Mouse (Mus musculus): ENCODE results near the gene Adamtsl1. TPM values are rescaled to one million over a fixed set of nuclear protein-coding genes. Genes with fewer than 3 reads are reported as not detected.

The Adamtsl1 gene
- polyA plus RNA-seq, 1 experiment, result 6.3 TPM

- peak; percentile 36 for DNase-seq (ENCODE audit: low read depth)
- TF ChIP-seq POLR2A (IDR thresholded peaks at IDR 0.05; ENCODE audit: borderline replicate concordance, extremely low read depth, insufficient read depth, insufficient read length, poor library complexity, severe bottlenecking) (no peak), CTCF (IDR thresholded peaks at IDR 0.05; ENCODE audit: borderline replicate concordance, extremely low read depth, insufficient read depth, insufficient read length) (no peak)
These were observed 902.5 kb downstream of the Adamtsl1 start for GRCm38 (mm10) chr4:86416401-86417025.

GRCm38 (mm10) chr4:86422586-86422985, 908.6 kb downstream of the Adamtsl1 start:
- TF ChIP-seq CTCF (IDR thresholded peaks at IDR 0.05; ENCODE audit: borderline replicate concordance, extremely low read depth, insufficient read depth, insufficient read length) (no peak), POLR2A (IDR thresholded peaks at IDR 0.05; ENCODE audit: borderline replicate concordance, extremely low read depth, insufficient read depth, insufficient read length, poor library complexity, severe bottlenecking) (no peak)
- DNase-seq (ENCODE audit: low read depth), result no peak

- TF ChIP-seq CTCF (IDR thresholded peaks at IDR 0.05; ENCODE audit: borderline replicate concordance, extremely low read depth, insufficient read depth, insufficient read length) (no peak), POLR2A (IDR thresholded peaks at IDR 0.05; ENCODE audit: borderline replicate concordance, extremely low read depth, insufficient read depth, insufficient read length, poor library complexity, severe bottlenecking) (no peak)
- DNase-seq (ENCODE audit: low read depth), result peak; percentile 34
These were observed 911.6 kb downstream of the Adamtsl1 start for GRCm38 (mm10) chr4:86425581-86425980.

GRCm38 (mm10) chr4:86426549-86426948, 912.6 kb downstream of the Adamtsl1 start:
- no peak for DNase-seq (ENCODE audit: low read depth)
- TF ChIP-seq POLR2A (IDR thresholded peaks at IDR 0.05; ENCODE audit: borderline replicate concordance, extremely low read depth, insufficient read depth, insufficient read length, poor library complexity, severe bottlenecking), result no peak
- TF ChIP-seq CTCF (IDR thresholded peaks at IDR 0.05; ENCODE audit: borderline replicate concordance, extremely low read depth, insufficient read depth, insufficient read length), result no peak

- no peak for DNase-seq (ENCODE audit: low read depth)
- TF ChIP-seq CTCF (IDR thresholded peaks at IDR 0.05; ENCODE audit: borderline replicate concordance, extremely low read depth, insufficient read depth, insufficient read length), result no peak
- TF ChIP-seq POLR2A (IDR thresholded peaks at IDR 0.05; ENCODE audit: borderline replicate concordance, extremely low read depth, insufficient read depth, insufficient read length, poor library complexity, severe bottlenecking), result no peak
These were observed 913.3 kb downstream of the Adamtsl1 start for GRCm38 (mm10) chr4:86427312-86427711.

- no peak for DNase-seq (ENCODE audit: low read depth)
- TF ChIP-seq CTCF (IDR thresholded peaks at IDR 0.05; ENCODE audit: borderline replicate concordance, extremely low read depth, insufficient read depth, insufficient read length) (no peak), POLR2A (IDR thresholded peaks at IDR 0.05; ENCODE audit: borderline replicate concordance, extremely low read depth, insufficient read depth, insufficient read length, poor library complexity, severe bottlenecking) (no peak)
These were observed 914.2 kb downstream of the Adamtsl1 start for GRCm38 (mm10) chr4:86428091-86428745.

GRCm38 (mm10) chr4:86435631-86436030, 921.7 kb downstream of the Adamtsl1 start:
- DNase-seq (ENCODE audit: low read depth), result no peak

GRCm38 (mm10) chr4:86436336-86436735, 922.4 kb downstream of the Adamtsl1 start:
- no peak for DNase-seq (ENCODE audit: low read depth)
- TF ChIP-seq POLR2A (IDR thresholded peaks at IDR 0.05; ENCODE audit: borderline replicate concordance, extremely low read depth, insufficient read depth, insufficient read length, poor library complexity, severe bottlenecking) (no peak), CTCF (IDR thresholded peaks at IDR 0.05; ENCODE audit: borderline replicate concordance, extremely low read depth, insufficient read depth, insufficient read length) (no peak)

More at GRCm38 (mm10) chr4:86435631-86436030, 921.7 kb downstream of the Adamtsl1 start:
- no peak for TF ChIP-seq CTCF (IDR thresholded peaks at IDR 0.05; ENCODE audit: borderline replicate concordance, extremely low read depth, insufficient read depth, insufficient read length)
- no peak for TF ChIP-seq POLR2A (IDR thresholded peaks at IDR 0.05; ENCODE audit: borderline replicate concordance, extremely low read depth, insufficient read depth, insufficient read length, poor library complexity, severe bottlenecking)

GRCm38 (mm10) chr4:86450468-86450867, 936.5 kb downstream of the Adamtsl1 start:
- DNase-seq (ENCODE audit: low read depth), result no peak
- TF ChIP-seq POLR2A (IDR thresholded peaks at IDR 0.05; ENCODE audit: borderline replicate concordance, extremely low read depth, insufficient read depth, insufficient read length, poor library complexity, severe bottlenecking) (no peak), CTCF (IDR thresholded peaks at IDR 0.05; ENCODE audit: borderline replicate concordance, extremely low read depth, insufficient read depth, insufficient read length) (no peak)

GRCm38 (mm10) chr4:86464808-86465207, 950.8 kb downstream of the Adamtsl1 start:
- TF ChIP-seq POLR2A (IDR thresholded peaks at IDR 0.05; ENCODE audit: borderline replicate concordance, extremely low read depth, insufficient read depth, insufficient read length, poor library complexity, severe bottlenecking) (no peak), CTCF (IDR thresholded peaks at IDR 0.05; ENCODE audit: borderline replicate concordance, extremely low read depth, insufficient read depth, insufficient read length) (no peak)

More at GRCm38 (mm10) chr4:86464808-86465207, 950.8 kb downstream of the Adamtsl1 start:
- no peak for DNase-seq (ENCODE audit: low read depth)

Measured in brain, embryonic 14.5 days (tissue).